Mouse (Mus musculus) lung, adult 2 months (tissue): Measurements from ENCODE around the gene Cpped1.

Source experiments
- CTCF ChIP-seq: fragments of 200-500 bp; IDR thresholded peaks from 2 replicates; pipeline ENCODE4 v1.5.1; 2011; ENCODE audit warnings: mild to moderate bottlenecking, low read length, control low read depth; ENCODE audit not compliant: insufficient read depth
- POLR2A ChIP-seq: fragments of 200-500 bp; IDR thresholded peaks from 2 replicates; pipeline ENCODE4 v1.6.1; 2011; ENCODE audit warnings: low read depth, mild to moderate bottlenecking, control low read depth, low read length, borderline replicate concordance; ENCODE audit errors: extremely low read depth

- no peak for TF ChIP-seq CTCF
- TF ChIP-seq POLR2A: no peak
Measured at GRCm38 (mm10) chr16:11790476-11790875, 118.8 kb downstream of the Cpped1 start.
